Mouse (Mus musculus) lung, adult 2 months (tissue): Measurements from ENCODE around the gene Mrtfb.

Experiments
- CTCF ChIP-seq: fragments of 200-500 bp; IDR thresholded peaks from 2 replicates; pipeline ENCODE4 v1.5.1; 2011; ENCODE audit warnings: mild to moderate bottlenecking, low read length, control low read depth; ENCODE audit not compliant: insufficient read depth
- POLR2A ChIP-seq: fragments of 200-500 bp; IDR thresholded peaks from 2 replicates; pipeline ENCODE4 v1.6.1; 2011; ENCODE audit warnings: low read depth, mild to moderate bottlenecking, control low read depth, low read length, borderline replicate concordance; ENCODE audit errors: extremely low read depth

DNA sequence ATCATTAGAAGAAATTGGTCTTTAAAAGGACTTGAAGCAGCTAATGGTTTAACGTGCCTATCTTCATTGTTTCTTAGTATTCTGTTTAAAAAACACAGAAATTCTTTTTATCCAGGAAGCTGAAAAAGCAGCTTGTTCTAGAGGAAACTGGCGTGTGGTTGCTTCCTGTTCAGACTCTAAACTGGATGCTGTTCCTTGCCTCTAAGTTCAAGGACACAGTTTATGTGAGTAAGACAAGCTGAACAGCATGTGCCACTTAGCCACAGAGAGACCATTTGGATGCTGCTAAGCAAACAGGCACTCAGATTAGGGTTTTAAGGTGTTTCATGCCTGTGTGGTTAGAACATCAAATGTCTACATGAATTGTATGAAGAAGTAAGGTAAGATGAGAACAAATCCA, 42.7 kb downstream of the Mrtfb start:
- TF ChIP-seq POLR2A (no peak), CTCF (no peak)
